Mouse (Mus musculus): ENCODE measurements at regions not wholly inside any gene's neighbourhood (a gene's known extent, or its start where the extent isn't known, plus 50 kb on each side); places are given as distances from the start of the nearest gene placed in this dataset.

DNA sequence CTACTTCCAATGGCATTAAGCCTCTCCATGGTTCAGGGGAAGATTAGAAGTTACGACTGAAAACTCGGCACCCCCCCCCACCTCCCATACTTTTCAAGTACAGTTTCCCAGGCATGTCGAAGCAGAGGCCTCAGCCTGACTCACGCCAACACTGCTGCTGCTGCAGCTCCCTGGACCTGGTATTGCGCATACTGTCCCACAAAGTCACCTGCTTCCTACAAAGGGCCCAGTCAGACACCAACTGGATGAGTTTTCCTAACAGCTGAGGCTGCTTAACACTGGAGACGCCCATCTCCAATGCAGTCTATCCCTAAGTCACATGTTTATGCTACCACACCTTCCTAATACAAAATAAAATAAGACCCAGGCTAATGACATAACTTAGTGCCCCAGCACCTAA, 207.4 kb downstream of the Gpam start:
- TF ChIP-seq CTCF (IDR thresholded peaks at IDR 0.05; ENCODE audit: extremely low read depth, insufficient read depth, low read length), result no peak
- TF ChIP-seq POLR2A (IDR thresholded peaks at IDR 0.05; ENCODE audit: extremely low read depth, insufficient read depth, low read length), result no peak
